Mouse (Mus musculus): ENCODE results near the gene Ngfr.

GRCm38 (mm10) chr11:95557032-95557431 is 30.5 kb downstream of the Ngfr start:
- no peak for TF ChIP-seq POLR2A (IDR thresholded peaks at IDR 0.05; ENCODE audit: insufficient read length, low read depth)
- no peak for TF ChIP-seq E2F4 (IDR thresholded peaks at IDR 0.05; ENCODE audit: insufficient read depth)
- TF ChIP-seq POLR2AphosphoS2 (IDR thresholded peaks at IDR 0.05; ENCODE audit: insufficient read length, low read depth), result no peak
